Mouse (Mus musculus) small intestine, adult 2 months (tissue): ENCODE measurements around the gene Supt3. TPM values are rescaled to one million over a fixed set of nuclear protein-coding genes. Genes with fewer than 3 reads are reported as not detected.

Experiments used
- H3K27ac ChIP-seq: fragments of 200-500 bp; 2 replicates; pipeline ENCODE4 v1.5.1; 2012; ENCODE audit warnings: low read depth, low read length, control low read depth, inconsistent platforms; ENCODE audit not compliant: insufficient read depth
- H3K27me3 ChIP-seq: fragments of 200-500 bp; 2 replicates; pipeline ENCODE4 v1.6.1; 2012; ENCODE audit warnings: mild to moderate bottlenecking, moderate library complexity, low read length, inconsistent platforms; ENCODE audit not compliant: control insufficient read depth, insufficient read depth
- H3K36me3 ChIP-seq: fragments of 200-500 bp; 2 replicates; pipeline ENCODE4 v1.6.1; 2012; ENCODE audit warnings: mild to moderate bottlenecking, low read length, control low read depth, inconsistent platforms; ENCODE audit not compliant: control insufficient read depth, insufficient read depth
- H3K4me1 ChIP-seq: fragments of 200-500 bp; 2 replicates; pipeline ENCODE4 v1.6.1; 2012; ENCODE audit warnings: low read length, inconsistent platforms, mixed read lengths; ENCODE audit not compliant: control insufficient read depth, insufficient read depth, insufficient read length
- H3K4me3 ChIP-seq: fragments of 200-500 bp; 2 replicates; pipeline ENCODE4 v1.5.1; 2012; ENCODE audit warnings: low read depth, mild to moderate bottlenecking, control low read depth, inconsistent platforms, low read length, moderate library complexity
- CTCF ChIP-seq: fragments of 200-500 bp; IDR thresholded peaks from 2 replicates; pipeline ENCODE4 v1.5.1; 2012; ENCODE audit warnings: low read depth, mild to moderate bottlenecking, control low read depth, inconsistent platforms, low read length, moderate library complexity, mixed read lengths; ENCODE audit not compliant: insufficient replicate concordance, insufficient read length; ENCODE audit errors: extremely low read depth
- POLR2A ChIP-seq: fragments of 200-500 bp; IDR thresholded peaks from 2 replicates; pipeline ENCODE4 v1.6.1; 2012; ENCODE audit warnings: low read depth, mild to moderate bottlenecking, control low read depth, inconsistent platforms, low read length, moderate library complexity
- WGBS: fragments of 180-500 bp; shearing (Covaris S2); methylation state at CpG from one replicate; pipeline ENCODE4 v1.1.7; 2018; 5-methylcytosine and 5-hydroxymethylcytosine counted together
- polyA plus RNA-seq: library from polyadenylated mRNA; depleted of rRNA; stranded (reverse); fragments of >200 nt; gene quantifications from 2 replicates; pipeline ENCODE4 v1.2.3, GENCODE M21; 2012

The Supt3 gene
- polyA plus RNA-seq, 1 experiment: 1.6 TPM

GRCm38 (mm10) chr17:45007461-45007860 is 230.5 kb downstream of the Supt3 start:
- 72% methylated on average over 1 of the region's 1 CpGs for WGBS
- Histone ChIP-seq H3K4me1 (no peaks in the 10 kb centered on the region), H3K4me3 (no peak overlapping the region), H3K27me3 (no peaks in the 10 kb centered on the region), H3K36me3 (no peaks in the 10 kb centered on the region), H3K27ac (no peak overlapping the region)
- TF ChIP-seq CTCF (no peak), POLR2A (no peak)

- TF ChIP-seq POLR2A: no peak
- no peak for TF ChIP-seq CTCF
- H3K27me3 ChIP-seq: no peaks in the 10 kb centered on the region
- WGBS: 82% methylated on average over 4 of the region's 4 CpGs
These were observed 231.7 kb downstream of the Supt3 start for GRCm38 (mm10) chr17:45008663-45009062.

GRCm38 (mm10) chr17:45010409-45010808 is 233.5 kb downstream of the Supt3 start:
- no peak overlapping the region for H3K4me3 ChIP-seq
- H3K27me3 ChIP-seq: no peaks in the 10 kb centered on the region
- 68% methylated on average over 2 of the region's 2 CpGs for WGBS
- H3K36me3 ChIP-seq: no peaks in the 10 kb centered on the region
- TF ChIP-seq CTCF: no peak
- TF ChIP-seq POLR2A: no peak
- no peaks in the 10 kb centered on the region for H3K4me1 ChIP-seq
- H3K27ac ChIP-seq: no peak overlapping the region

More at GRCm38 (mm10) chr17:45008663-45009062, 231.7 kb downstream of the Supt3 start:
- H3K4me3 ChIP-seq: no peak overlapping the region
- no peaks in the 10 kb centered on the region for H3K4me1 ChIP-seq
- no peaks in the 10 kb centered on the region for H3K36me3 ChIP-seq
- H3K27ac ChIP-seq: no peak overlapping the region

GRCm38 (mm10) chr17:45016746-45017145 is 239.8 kb downstream of the Supt3 start:
- no peaks in the 10 kb centered on the region for H3K4me1 ChIP-seq
- TF ChIP-seq CTCF (no peak), POLR2A (no peak)
- H3K27me3 ChIP-seq: no peaks in the 10 kb centered on the region
- WGBS: 88% methylated on average over 4 of the region's 4 CpGs
- no peak overlapping the region for H3K27ac ChIP-seq
- no peak overlapping the region for H3K4me3 ChIP-seq
- H3K36me3 ChIP-seq: no peaks in the 10 kb centered on the region

- Histone ChIP-seq H3K27ac (no peak overlapping the region), H3K27me3 (no peaks in the 10 kb centered on the region), H3K4me1 (no peaks in the 10 kb centered on the region), H3K4me3 (no peak overlapping the region), H3K36me3 (no peaks in the 10 kb centered on the region)
- 69% methylated on average over 8 of the region's 8 CpGs for WGBS
- TF ChIP-seq POLR2A: no peak
- no peak for TF ChIP-seq CTCF
These were observed 243.4 kb downstream of the Supt3 start for GRCm38 (mm10) chr17:45020155-45020930.

- H3K27ac ChIP-seq: no peak overlapping the region
- H3K4me3 ChIP-seq: no peak overlapping the region
- 84% methylated on average over 3 of the region's 3 CpGs for WGBS
- TF ChIP-seq POLR2A (no peak), CTCF (no peak)
- no peaks in the 10 kb centered on the region for H3K4me1 ChIP-seq
- no peaks in the 10 kb centered on the region for H3K36me3 ChIP-seq
- H3K27me3 ChIP-seq: no peaks in the 10 kb centered on the region
These were observed 251.5 kb downstream of the Supt3 start for GRCm38 (mm10) chr17:45028441-45028840.

- no peak for TF ChIP-seq CTCF
- TF ChIP-seq POLR2A: no peak
- no peak overlapping the region for H3K4me3 ChIP-seq
- no peaks in the 10 kb centered on the region for H3K27me3 ChIP-seq
- WGBS: 97% methylated on average over 1 of the region's 1 CpGs
- H3K4me1 ChIP-seq: no peaks in the 10 kb centered on the region
- no peaks in the 10 kb centered on the region for H3K36me3 ChIP-seq
- no peak overlapping the region for H3K27ac ChIP-seq
These were observed 252.2 kb downstream of the Supt3 start for GRCm38 (mm10) chr17:45029106-45029505.
